Mouse (Mus musculus): ENCODE measurements around the gene Tmem273.

Tmem273 gene

DNA sequence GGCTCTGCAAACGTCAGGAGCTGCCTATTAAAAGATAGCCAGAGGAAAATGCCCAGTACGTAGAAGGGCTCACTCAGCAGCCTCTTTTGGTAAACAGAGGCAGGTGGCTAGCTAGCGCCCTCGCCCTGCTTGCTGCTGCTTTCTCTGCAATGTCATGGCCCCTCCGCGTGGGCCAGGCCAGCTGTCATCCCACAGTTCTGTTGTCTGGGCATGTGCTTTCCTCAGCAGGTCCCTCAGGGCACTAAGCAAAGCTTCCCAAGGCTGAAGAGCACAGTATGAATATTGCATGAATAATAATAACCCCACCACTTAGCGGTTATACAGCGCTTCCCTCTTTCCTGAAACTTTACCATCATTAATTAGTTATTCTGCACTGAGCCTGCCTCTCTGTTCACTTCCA is 10.6 kb downstream of the Tmem273 start:
- TF ChIP-seq GATA4 (IDR thresholded peaks at IDR 0.05; ENCODE audit: insufficient replicate concordance, low read length): no peak

DNA sequence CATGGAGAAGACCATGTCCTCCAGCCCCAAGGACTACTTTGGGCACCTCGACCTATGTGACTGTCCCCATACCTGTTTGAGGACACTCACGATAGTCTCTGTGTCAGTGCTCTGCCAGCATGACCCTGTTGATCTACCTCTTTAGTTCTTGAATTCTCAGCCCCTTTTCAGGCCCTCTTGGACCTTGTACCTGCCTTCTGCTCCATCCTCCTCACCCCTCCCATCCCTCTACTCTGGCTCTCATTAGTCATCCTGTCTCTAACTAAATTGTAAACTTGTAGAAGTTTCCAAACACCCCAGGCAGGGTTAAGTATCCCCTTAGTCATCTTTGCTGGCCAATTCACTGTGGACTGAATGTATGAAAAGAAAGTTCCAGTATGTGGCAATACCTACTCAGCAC is 12.0 kb downstream of the Tmem273 start:
- TF ChIP-seq GATA4 (IDR thresholded peaks at IDR 0.05; ENCODE audit: insufficient replicate concordance, low read length): no peak

DNA sequence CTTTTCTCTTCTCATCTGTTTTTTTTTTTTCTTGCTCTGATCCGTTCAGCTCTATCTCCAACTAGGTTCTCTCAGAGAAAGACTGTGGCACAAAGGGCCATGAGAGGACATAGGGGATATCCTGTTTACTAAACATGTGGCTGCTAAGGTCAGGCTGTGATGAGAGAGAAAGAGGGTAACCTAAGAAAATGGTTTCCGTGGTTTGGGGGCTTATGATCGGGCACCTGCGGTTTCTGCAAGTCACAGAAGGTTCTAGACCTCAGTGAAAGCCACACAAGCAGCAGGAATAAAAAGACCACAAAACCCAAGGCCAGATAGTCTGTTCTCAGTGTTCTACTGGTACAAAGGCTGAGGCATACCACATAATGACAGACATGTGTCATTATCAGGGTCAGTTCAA is 12.6 kb downstream of the Tmem273 start:
- TF ChIP-seq GATA4 (IDR thresholded peaks at IDR 0.05; ENCODE audit: insufficient replicate concordance, low read length): no peak

DNA sequence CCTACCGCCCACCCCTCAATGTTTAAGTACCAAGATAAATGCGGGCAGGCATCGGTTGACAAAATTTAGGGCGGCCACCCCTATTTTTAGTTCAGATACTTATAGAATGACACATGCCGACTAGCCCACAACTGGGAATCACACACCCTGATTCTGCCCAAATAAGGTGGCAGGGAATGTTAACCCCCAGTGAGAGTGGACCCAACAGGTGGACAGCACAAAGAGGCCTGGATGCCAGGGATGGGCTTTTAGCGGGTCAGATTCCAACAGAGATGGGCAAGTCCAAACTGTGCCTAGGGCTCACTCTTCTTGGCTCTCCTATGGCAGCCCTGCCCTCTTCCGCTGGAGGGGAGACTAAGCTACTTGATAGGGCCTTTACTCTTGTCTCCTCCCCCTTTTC is 14.3 kb downstream of the Tmem273 start:
- TF ChIP-seq GATA4 (IDR thresholded peaks at IDR 0.05; ENCODE audit: insufficient replicate concordance, low read length): no peak

DNA sequence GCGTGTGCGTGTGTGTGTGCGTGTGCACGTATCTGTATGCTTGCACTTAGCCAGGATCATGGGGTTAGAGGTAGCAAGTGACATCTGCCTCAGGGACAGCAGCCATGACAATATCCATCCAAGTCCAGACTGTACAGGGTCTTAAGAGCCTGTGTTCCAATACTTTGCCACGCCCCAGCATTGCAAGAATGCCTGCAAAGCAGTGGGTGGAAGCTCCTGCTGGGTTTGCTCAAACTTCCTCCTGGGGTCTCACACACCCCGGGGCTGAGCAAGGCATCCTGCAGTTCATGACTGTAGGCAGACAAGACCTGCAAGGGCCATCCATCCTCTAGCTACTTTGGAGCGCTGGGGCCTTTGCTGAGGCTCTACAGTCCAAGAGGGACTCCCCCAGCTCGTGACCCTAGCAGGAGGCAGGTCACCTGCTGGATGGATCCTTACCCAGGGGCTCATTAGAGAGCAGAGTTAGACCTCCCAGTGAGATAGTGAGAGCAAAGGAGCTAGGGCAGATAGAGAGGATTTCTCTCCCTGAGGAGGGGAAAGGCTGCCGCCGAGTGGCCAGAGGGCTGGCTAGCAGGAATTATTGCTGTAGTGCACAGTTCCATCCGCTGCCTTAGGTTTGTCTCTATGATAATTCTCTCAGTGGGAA is 15.4 kb downstream of the Tmem273 start:
- no peak for TF ChIP-seq GATA4 (IDR thresholded peaks at IDR 0.05; ENCODE audit: insufficient replicate concordance, low read length)

DNA sequence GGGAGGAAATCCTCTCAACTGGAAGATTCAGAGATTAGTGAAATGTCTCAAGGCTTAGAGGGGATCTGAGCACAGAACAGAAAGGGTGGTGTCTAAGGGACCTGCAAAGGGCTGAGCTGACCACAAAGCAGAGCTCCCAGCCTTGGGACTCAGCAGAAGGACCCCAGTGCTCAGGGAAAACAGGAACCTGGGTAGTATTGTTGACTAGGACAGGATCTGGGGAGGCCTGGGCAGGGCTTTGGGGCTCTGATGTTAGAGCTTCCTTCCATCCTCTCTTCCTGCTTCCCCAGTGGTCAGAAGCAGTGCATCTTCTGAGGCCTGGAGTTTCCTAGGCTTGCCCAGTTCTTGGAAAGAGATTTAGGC is 15.9 kb downstream of the Tmem273 start:
- no peak for TF ChIP-seq GATA4 (IDR thresholded peaks at IDR 0.05; ENCODE audit: insufficient replicate concordance, low read length)

DNA sequence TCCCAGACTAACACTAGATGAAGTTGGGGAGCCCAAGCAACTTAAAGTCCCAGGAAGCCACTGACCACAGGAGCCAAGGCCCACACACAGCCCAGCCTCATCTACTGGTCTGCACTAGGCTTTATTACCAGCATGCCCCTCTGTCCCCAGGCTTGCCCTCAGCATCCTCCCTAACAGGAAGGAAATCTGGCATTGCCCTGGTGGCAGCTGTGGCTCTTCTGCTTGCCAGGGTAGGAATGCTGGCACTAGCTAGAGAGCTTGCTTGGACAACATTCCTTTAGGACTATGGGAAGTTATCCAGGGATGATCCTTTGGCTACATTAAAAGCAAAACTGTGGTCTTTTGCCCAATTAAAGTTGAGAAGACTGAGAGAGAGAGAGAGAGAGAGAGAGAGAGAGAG is 24.3 kb downstream of the Tmem273 start:
- TF ChIP-seq GATA4 (IDR thresholded peaks at IDR 0.05; ENCODE audit: insufficient replicate concordance, low read length): no peak

DNA sequence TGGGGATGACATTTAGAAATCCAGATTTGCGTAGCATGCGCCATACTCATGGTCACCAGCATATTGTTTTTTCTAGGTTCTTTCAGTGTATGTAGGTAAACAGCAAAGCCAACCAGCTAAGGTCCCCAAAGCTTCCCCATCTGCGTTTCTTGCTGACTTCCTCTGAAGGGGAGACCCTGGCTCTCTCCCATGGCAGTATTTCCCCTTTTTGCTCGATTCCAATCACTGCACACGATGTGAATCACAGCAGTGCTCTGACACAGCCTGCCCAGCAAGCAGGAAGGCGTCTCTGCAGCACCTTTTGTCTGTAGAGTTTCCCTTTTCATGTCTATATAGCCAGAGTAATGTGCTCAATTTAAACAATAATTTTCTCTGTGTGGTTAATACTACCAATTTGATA is 26.7 kb downstream of the Tmem273 start:
- no peak for TF ChIP-seq GATA4 (IDR thresholded peaks at IDR 0.05; ENCODE audit: insufficient replicate concordance, low read length)

DNA sequence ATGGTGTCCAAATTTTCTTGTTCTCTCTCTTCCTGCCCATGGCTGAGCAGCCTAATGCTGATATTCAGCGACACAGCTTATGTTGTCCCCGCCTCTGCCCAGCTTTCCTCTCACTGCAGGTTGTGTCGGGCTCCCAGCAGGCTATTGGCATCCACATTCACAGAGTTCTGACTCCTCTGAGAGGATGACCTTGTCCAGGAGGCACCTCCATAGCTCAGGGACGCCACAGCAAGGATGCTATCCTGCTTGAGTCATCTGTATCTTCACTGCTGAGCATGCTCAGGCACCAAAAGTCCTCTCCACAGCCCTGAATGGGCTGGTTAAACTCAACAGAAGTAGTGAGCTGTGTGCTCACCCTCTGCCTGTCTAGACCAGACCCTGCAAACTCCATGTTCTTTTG is 29.2 kb downstream of the Tmem273 start:
- TF ChIP-seq GATA4 (IDR thresholded peaks at IDR 0.05; ENCODE audit: insufficient replicate concordance, low read length): no peak

DNA sequence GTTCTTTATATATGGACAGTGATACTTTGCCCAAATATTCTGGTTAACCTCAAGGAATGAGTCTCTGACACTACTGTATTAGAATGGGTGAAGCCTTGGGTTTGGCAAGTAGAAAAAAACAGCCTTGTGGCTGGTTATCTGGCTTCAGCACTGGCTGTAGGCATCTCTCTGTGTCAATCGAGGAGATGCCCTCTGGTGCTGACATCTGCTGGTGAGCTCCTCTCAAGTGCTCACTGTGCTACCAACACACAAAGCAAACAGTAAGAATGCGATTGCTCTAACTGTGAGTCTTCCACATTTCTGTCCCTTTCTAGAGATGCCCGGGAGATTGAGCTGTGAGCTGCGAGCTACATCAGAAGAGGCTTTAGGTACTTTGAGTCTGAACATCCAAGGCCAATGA is 30.8 kb downstream of the Tmem273 start:
- no peak for TF ChIP-seq GATA4 (IDR thresholded peaks at IDR 0.05; ENCODE audit: insufficient replicate concordance, low read length)

DNA sequence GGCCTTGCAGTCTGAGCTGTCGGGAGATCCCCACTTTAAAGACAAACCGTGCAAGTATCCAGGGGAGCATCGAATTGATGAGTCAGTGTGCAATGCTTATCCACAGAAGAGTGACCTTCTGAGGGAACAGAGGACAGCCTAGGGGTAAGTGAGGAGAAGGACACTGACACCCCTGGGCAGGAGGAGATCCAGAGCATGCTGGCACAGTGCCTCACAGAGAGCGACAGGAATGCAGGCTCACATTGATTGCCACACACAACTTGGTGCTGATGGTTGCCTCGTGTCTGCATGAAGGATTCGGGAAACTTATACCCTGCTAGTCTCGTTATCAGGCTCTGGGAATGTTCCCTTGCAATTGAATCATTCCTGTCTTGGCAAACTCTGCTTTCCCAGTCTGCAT is 31.5 kb downstream of the Tmem273 start:
- TF ChIP-seq GATA4 (IDR thresholded peaks at IDR 0.05; ENCODE audit: insufficient replicate concordance, low read length): no peak

DNA sequence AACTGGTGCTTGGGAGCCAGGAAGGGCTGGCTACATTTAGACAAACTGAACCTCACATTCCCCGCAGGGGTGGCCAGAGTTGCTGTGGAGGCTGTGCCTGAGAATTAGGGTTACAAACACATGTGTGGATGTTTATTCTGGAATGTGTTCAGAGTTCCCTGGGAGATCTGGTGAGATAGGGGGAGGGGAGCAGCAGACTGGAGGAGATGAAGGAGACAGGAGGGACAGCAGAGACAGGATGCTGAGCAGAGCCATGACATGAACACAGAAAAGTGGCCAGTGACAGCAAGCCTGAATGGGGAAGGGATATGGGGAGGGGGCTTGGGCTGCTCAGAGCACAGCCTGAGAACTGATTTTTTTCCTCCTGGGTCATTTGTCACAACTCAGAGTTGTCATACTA is 33.5 kb downstream of the Tmem273 start:
- TF ChIP-seq GATA4 (IDR thresholded peaks at IDR 0.05; ENCODE audit: insufficient replicate concordance, low read length): no peak

DNA sequence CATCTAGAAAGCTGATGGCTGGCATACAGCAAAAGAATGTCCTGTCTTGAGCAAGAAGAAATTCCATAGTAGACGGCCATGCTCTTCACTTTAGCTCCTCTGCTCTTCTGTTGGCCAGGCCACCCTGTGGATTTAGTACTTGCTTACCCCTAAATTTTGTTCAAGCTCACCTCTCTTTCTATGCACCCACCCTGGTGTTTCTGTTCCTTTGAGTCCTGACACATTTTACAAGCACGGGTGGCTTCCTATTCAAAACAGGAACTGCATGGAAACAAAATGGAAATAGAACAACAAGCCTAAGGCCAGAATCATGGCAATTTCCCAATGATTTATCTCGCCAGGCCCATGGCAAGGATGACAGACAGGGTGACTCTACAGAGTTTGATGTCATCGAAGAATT is 37.0 kb downstream of the Tmem273 start:
- no peak for TF ChIP-seq GATA4 (IDR thresholded peaks at IDR 0.05; ENCODE audit: insufficient replicate concordance, low read length)

DNA sequence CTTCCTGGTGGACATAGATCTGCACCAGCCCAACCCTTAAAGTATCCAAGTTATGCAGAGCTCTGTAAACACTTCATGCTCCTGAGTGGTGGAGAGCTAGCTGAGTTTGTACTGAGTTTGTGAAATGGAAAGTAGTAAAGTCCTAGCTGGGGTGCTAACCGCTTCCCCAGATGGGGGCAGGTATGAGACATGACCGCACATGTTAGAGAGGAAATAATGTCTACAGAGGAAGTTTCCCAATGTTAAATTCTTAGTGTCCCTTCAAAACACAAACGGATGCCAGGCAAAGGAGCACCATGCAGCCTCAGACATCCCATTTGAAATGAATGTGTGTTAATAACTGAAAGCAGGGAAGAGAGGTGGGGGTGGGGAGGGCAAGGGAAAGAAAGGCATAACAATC is 38.1 kb downstream of the Tmem273 start:
- no peak for TF ChIP-seq GATA4 (IDR thresholded peaks at IDR 0.05; ENCODE audit: insufficient replicate concordance, low read length)

DNA sequence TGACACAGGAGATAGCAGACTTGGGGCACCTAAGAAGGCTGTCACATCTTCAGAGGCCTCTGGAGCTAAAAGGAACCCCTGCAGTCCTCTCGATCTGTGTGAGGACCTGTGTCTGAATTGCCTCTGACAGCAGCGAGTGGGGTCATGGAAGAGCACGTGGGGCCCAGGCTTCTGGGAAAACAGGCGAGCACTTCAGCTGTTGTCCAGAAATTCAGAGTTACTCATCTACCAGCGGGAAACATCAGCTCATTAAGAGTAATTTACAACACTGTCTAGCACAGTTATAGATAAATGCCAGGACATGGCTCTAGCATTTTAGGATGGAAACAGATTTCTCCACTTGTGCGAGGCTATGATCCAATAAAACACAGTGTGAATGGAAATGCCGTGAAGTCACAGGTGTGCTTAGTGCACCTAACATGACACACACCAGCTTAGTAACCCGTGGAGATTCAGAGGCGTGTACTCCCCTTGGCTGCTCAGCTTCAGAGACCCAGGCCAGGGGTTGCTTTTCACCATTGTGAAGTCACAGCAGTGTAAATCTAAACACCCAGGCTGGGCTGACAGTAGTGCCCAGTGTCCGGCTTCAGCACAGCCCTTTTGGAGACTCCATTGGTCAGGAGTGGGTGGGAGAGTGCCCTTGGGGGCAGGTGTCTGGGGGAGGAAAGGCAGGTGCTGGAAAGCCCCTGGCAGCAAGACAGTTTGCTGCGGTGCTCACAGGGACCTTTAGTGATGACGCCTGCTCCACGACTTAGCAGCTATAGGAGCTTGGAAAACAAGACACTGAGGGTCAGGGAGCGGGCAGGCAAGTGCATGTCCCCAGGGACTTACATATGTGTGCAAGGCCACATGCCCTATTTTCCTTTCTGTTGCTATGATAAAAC is 38.7 kb downstream of the Tmem273 start:
- no peak for TF ChIP-seq GATA4 (IDR thresholded peaks at IDR 0.05; ENCODE audit: insufficient replicate concordance, low read length)

DNA sequence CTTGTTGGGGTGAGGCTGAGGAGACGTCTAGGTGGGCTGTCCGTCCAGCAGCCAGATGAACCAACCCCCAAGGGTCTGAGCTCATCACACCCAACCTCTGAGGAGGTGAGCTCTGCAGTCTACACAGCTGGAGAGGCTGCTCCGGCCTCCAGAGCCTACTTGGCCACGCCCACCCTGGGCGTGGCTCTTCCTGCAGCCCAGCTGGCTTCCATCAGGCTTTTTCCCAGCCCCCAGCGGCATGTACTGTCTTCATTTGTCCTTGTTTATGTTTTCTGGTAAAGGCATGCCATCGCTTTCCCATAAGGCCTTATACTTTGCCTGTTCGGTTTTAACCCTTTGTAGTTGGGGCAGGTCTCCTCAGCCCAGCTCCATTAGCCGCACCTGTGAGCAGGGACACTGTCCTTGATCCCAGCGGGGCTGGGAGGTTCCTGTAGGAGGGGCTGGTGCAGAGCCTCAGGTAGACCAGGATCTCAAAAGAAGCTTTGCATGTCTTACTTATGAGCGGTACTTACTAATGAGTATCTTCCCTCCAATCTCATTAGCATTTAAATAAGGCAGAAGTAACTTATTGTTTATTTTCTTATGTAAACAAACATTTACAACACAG is 39.8 kb downstream of the Tmem273 start:
- no peak for TF ChIP-seq GATA4 (IDR thresholded peaks at IDR 0.05; ENCODE audit: insufficient replicate concordance, low read length)
